Mouse (Mus musculus): ENCODE measurements around the gene Rps6kb1.
"Not testable (repeated sequence)": the region's sequence is repeated elsewhere in the genome, so short reads cannot be mapped to it uniquely, and the experiment has no call there.

Rps6kb1 gene

DNA sequence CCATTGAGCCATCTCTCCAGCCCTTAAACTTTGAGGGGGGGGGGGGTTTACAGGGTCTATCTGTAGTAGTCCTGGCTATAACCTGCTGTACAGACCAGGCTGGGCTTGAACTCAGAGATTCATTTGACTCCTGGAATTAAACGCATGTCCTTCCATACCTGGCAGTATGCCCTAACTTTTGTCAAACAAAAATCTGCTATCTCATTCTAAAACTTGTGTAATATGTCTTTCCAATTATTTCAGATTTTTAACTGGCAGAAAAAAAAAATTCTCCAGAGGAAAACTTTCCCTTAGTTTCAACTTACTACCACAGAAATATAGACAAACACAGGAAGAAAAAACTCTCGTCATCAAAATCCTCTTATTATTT lies 4.1 kb downstream of the Rps6kb1 start:
- DNase-seq (ENCODE audit: low spot score in 2 of 2): no peak

DNA sequence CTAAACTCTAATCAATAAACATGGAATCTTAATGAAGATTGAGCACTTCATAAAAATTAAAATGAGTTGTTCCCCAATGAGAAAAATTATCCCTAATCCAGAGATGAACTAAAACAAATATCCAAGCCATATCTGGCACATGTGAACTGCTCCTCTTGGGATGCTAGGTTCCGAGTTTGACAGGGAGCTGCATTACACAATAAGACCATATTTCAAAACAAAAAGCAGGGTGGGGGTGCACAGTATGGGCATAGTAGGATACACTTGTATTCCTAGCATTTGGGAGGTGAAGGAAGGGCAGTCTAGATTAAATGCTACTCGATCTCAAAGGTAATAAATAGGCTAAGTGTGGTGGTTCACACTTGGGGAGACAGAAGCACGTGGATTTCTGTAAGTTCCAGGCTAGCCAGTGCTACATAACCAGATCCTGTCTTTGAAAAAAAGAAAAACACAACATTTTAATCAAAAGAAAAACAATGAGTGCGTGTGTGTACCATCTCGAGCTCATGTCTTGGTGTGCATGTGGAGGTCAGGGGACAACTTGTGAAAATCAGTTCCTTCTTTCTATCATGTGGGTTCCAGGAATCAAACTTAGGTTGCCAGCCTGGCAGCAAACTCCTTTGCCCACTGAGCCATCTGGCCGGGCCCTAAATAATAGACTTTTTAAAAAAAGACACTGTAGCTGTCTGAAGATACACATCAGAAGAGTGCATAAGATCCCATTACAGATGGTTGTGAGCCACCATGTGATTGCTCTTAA lies 4.7 kb downstream of the Rps6kb1 start:
- DNase-seq (ENCODE audit: low spot score in 2 of 2): no peak

DNA sequence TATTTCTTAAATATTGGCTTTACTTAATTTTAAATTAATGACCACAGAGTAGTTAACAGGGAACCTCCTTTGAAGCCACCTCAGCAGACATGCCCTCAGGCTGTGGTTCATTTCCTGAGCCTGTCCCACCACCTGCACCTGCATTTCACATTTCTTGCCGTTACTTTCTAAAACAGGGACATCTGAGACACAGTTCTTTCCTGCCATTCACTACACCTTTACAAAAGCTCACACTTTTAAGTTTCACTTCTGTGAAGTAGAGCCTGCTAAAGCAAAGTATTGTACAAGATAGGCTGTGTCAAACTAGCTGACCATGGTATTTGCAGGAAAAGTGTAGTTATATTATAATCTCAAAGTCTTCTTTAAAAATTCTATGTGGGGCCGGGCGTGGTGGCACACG lies 5.8 kb downstream of the Rps6kb1 start:
- no peak for DNase-seq (ENCODE audit: low spot score in 2 of 2)

DNA sequence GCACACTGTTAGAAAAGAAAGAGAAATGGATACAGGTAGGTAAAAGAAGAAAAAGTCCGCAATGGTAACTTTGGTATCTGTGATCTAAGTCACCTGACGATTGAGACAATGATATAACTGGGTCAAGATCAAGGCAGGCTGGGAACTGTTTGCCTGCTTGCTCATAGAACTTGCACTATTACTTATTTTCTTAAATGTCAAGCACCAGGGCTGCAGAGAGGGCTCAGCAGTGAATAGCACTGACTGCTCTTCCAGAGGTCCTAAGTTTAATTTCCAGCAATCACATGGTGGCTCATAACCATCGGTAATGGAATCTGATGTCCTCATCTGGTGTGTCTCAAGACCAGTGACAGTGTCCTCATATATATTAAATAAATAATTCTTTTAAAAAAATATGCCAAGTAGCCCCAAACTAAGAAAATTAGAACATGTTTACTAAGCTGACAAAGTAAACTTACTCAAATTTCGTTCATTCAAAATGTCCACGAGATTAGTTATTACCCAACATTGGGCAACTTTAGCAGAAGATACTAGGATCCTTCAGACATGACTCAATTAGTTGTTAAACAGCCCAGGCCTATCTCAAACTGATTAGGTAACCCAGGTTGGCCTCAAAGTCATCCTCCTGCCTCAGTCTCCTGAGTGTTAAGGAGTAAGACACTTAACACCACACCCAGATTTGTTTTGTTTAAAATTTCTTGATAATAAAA lies 10.2 kb downstream of the Rps6kb1 start:
- no peak for DNase-seq (ENCODE audit: low spot score in 2 of 2)

DNA sequence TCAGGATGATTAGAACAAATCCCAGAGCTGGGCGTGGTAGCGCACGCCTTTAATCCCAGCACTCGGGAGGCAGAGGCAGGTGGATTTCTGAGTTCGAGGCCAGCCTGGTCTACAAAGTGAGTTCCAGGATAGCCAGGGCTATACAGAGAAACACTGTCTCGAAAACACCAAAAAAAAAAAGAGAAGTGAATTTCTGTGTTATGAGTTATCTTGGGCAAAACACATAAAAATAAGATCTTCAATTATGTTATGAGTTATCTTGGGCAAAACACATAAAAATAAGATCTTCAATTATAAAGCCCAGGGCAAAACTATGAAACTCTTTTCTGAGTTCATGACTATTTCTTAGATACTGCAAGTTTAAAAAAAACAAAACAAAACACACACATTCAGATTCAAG lies 11.3 kb downstream of the Rps6kb1 start:
- DNase-seq (ENCODE audit: low spot score in 2 of 2): not testable (repeated sequence)

DNA sequence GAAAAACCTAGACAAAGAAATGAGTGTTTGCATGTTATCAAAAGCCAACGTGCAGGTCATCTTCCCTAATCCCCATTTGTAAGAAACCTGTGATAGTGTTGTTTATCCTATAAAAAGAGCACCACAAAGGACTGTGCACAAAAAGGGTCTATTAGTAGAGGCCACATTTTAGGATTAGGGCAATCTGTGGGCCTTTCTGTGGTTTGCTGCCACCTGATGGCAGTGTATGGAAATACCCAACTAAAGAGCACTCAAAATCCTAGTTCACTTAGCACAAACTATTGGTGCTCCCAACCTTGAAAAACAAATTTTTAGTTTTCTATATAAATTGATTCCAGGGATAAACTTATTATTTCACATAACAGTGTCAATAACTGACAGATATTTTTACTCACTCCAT lies 11.8 kb downstream of the Rps6kb1 start:
- DNase-seq (ENCODE audit: low spot score in 2 of 2): no peak

DNA sequence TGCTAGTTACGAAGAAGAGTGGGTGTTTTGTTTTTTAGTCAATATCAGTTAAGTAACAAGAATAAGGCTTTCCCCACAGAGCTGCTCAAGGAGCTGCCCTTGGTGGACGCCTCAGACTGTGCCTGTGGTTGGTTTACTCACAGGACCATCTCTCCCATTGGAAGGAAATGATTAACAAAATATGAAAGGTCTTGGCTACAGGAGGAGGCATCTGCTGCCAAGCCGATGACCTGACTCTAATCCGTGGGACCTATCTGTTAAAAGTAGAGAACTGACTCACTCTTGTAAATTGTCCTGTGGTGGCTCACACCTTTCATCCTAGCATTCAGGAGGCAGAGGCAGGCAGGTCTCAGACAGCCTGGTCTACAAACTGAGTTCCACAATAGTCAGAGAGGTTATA lies 17.1 kb downstream of the Rps6kb1 start:
- no peak for DNase-seq (ENCODE audit: low spot score in 2 of 2)

DNA sequence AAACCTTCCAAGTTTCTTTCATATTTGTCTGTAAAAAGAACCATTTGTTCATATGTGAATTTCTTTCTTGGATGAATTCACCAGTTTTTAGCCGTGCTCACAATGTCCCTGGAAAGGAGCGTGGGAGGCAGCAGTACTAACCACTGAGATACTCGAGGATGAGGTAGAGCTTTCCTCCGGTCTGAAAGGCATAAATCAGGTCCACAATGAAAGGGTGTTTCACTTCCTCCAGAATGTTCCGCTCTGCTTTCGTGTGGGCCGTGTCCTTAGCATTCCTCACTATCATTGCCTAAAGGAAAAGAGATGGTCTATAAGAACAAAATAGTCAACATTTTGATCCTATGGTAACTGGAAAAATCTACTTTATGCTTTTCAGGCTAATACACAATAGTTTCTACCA lies 24.9 kb downstream of the Rps6kb1 start:
- DNase-seq (ENCODE audit: low spot score in 2 of 2): no peak

DNA sequence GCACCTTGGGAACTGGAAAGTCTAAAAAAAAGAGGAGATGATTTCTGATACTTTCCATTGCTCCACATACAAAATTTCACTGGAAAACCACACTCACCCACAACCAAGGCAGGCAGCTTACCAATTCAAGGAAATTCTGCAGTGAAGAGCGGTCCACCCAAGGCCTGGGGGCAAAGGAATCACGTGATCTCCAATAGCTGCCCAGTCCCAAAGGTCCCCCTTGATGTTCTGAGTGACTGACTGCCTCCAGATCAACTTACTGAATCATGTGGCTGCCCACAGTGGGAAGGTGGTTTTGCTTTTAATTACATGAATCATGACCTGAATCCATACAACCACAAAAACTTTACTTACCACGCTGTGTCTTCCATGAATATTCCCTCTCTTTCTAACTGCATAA lies 27.4 kb downstream of the Rps6kb1 start:
- no peak for DNase-seq (ENCODE audit: low spot score in 2 of 2)

DNA sequence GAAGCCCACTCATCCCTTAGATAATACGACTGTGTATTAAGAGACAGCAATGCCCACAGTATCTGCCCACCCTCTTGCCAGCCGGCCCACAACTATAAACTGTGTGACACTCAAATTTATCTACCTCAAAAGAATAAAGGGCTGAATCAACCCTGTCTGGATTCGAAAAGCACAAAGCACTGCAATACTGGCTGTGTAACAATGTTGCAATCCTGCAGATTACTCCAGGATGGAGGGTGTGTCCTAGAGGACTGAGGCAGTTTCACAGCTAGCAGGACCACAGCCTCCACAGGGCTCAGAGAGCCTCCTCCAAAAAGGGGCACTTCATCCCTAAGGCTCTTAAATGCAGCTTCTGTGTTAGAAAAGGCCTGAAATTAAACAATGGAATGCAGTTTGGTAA lies 28.0 kb downstream of the Rps6kb1 start:
- no peak for DNase-seq (ENCODE audit: low spot score in 2 of 2)

DNA sequence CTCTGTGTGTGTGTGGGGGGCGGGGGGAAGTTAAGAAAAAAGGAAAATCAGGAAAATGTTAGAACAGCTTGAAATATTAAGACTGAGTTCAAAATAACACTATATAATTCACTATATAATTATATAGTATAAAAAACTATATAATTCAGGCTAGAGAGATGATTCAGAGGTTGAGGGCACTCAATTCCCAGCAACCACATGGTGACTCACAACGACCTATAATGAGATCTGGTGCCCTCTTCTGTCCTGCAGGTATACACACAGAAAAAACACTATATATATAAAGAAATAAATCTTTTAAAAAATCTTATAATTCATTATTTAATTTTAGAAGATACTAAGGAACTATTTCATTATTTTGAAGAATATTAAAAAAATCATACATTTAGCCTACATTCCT lies 36.6 kb downstream of the Rps6kb1 start:
- DNase-seq (ENCODE audit: low spot score in 2 of 2): no peak

DNA sequence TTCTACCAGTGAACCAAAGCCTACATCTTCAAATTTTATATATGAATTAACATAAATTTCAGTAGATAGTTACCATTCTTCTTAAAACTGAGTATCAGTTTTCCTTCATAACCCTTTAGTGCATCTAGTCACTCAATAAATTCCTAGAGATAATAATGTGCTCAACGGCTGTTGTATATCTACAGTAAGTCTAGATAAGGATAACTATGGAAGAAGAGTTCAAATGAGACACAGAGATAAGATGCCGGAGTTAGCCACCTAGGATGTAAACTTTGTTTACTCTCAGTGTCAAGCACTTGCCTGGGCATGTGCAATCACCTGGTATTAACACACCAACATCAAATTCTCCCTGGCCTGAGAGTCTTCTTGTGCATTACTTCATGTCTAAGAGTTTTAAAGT lies 37.3 kb downstream of the Rps6kb1 start:
- DNase-seq (ENCODE audit: low spot score in 2 of 2): no peak

DNA sequence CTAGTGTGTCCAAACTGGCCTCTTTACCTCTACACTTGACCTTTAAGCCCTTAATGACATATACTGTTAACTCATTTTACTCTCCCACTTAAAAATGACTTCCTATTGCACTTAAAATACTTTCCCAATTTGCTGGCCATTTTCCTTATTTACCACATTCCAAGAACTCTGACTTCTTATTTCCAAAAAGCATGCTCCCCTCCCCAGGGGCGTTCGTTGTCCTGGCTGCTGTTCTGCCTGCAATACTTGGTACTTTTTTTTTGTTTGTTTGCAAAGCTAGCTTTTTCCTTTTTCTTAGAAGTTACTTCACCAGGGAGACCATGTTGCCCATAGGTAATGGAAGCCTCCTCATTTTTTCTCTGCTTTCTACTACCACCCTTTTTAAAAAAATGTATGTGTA lies 41.5 kb downstream of the Rps6kb1 start:
- no peak for DNase-seq (ENCODE audit: low spot score in 2 of 2)

DNA sequence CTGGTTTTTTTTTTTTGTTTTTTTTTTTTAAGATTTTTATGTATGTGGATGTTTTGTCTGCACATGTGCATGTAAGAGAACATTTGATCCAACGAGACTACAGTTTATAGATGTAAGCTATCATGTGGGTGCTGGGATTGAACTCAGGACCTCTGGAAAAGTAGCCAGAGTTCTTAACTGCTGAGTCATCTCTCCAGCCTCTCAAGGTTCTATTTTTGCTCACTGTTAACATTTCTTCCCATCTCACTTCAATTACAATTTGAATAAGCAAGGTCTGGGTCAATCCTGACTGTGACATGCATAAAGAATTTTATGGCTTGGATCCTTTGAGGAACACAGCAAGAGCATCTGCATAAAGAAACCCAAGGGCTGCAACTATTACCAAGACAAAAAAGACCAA lies 43.8 kb downstream of the Rps6kb1 start:
- DNase-seq (ENCODE audit: low spot score in 2 of 2): no peak

DNA sequence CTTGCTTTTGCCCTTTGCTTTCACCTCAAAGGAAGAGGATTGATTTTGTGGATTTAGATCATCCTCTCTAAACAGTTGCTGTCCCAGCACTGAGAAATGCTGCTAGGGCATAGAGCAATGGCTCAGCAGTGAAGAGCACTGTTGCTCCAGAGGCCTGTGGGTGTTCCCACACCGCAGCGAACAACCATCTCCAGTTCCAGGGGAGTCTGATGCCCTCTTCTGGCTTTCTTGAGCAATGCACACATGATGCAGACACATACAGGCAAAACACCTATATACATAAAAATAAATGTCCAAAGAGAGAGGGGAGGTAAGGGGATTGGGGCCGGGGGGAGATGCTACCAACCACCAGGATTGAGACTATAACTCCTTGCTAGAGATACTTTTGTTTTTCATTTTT lies 46.7 kb downstream of the Rps6kb1 start:
- DNase-seq (ENCODE audit: low spot score in 2 of 2): no peak

DNA sequence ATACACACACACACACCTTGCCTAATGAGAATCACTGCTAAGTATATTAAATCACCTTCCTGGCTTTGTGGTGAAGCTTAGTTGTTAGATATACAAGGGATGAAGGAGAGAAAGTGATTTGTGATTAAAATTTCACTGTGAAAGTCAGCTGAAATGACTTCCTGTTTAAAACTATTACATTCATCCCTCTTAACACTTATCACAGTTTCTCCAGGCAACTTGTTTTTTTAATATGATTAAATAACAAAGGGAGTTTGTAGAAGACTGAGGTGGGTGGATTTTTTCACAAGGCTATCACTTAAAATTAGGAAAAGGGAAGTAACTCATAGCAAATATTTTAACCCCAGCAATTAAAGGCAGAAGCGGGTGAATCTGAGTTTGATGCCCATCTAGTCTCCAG lies 47.2 kb downstream of the Rps6kb1 start:
- no peak for DNase-seq (ENCODE audit: low spot score in 2 of 2)

DNA sequence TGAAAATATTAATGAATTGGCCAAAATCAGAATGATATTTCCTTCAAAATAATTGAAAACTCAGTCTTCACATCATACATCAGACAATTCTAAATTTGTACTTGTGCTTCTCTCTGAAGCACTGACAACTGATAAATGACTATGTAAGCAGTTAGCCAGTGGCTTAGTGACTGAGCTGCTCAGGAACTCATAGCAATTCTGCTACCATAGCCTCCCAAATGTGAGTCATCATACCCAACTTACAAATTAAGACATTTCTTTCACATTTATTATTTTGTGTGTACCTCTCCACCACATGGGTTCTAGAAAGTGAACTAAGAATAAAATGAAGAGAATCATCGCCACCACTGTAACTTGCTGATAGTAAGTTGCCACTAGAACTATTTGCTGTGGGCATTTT lies 53.8 kb downstream of the Rps6kb1 start:
- no peak for DNase-seq (ENCODE audit: low spot score in 2 of 2)

DNA sequence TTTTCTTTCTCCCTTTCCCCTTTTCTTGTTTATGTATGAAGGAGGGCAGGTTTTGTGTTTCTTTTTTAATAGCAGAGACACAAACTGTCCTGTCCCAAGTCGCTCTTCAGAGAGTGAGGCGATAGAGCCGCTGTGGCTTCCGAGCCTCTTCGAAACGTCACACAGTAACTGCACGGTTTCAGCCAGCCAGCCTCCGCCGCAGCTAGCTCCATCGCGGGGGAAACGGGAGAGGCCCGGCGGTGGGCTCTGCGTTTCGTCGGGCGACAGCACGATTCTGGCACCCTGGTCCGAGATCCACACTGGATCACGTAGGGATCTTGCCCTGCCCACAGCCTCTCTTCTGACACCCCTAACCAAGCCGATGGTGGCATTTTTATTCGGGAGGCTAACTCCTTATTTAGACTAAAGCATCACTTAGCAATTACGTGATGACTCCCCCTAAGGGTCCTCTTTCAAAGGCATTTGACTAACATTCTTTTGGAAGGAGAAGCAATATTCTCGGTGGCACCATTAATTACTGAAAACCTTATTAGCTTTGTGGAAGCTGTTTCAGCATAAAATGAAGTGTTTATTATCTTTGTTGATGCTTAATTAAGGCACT lies 59.6 kb downstream of the Rps6kb1 start:
- peak in 1 of 2 experiments; percentile 52 for DNase-seq (ENCODE audit: low spot score in 2 of 2)

DNA sequence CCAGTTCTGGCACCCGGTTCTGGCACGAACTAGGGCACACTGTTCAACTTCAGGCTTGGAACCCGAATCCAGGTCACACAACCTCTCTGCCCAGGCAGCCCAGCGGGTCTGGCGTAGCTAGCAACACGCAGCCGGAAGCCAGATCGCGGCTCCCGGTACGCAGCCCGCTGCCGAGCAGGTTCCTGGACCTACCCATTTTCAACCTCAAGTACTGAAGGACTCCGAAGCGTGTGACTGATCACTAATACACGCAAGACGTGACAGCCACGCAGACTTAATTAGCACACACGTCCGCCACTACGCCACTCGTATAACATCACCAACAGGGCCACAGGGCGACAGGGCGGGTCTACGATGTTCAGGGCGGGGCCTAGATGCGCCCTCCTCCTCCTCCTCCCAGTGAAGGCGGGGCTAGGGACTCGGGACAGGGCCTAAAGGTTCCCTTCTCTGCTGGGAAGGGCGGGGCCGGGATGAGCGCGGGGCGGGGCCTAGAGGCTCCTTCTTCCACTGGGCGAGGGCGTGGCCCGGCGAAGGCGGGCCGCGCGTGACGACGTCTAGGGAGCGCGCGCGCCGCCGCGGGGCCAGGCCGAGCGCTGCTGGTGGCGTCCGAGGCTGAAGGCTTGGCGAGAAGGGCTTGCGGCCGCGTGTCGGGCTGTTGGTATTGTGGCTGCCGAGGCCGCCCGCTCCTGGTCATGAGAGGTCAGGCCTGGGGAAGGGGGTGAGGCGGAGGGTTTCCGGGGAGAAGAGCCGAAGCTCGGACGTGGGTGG lies 60.3 kb downstream of the Rps6kb1 start, which contains the start of gene Rnft1:
Gene Rnft1, plus strand, starts transcription at position 557 of the 768 bp plus-strand sequence.
- peak; percentile 97 for DNase-seq (ENCODE audit: low spot score in 2 of 2)

DNA sequence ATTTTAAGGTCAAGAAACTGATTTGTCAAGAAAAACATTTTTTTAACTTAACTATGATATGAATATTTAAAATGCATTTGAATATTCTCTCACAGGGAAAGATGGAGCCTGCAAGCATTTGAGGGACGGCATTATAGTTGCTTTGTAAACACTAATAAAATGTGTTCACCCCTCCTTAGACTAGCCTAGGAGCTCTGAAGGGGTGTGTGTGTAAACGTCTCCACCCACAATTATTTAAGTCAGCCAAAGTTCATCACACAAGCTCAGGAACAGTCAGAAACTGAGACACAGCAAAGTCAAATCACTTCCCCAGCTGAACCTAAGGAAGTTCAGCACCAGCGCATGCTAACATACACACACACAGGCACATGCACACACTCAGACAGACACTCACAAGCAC lies 71.0 kb downstream of the Rps6kb1 start:
- DNase-seq (ENCODE audit: low spot score in 2 of 2): no peak

DNA sequence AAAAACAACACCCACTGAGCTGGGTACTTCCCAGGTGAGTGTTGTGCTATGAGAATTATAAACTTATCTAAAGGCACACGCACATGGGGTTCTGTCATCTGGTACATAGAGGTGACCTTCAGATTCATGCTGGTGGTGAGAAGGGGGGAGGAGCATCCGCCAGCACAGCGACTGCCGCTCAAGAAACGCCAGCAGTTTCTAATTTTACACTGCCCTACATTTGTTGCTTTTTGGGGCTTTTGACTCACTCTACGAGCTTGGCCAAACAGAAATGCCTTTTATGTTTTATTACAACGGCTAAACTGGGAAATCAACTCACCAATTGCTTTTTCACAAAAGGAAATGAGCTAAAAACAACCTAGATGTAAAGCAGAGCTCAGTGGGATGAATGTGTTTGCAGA lies 71.8 kb downstream of the Rps6kb1 start:
- DNase-seq (ENCODE audit: low spot score in 2 of 2): peak; percentile 25 to 64

DNA sequence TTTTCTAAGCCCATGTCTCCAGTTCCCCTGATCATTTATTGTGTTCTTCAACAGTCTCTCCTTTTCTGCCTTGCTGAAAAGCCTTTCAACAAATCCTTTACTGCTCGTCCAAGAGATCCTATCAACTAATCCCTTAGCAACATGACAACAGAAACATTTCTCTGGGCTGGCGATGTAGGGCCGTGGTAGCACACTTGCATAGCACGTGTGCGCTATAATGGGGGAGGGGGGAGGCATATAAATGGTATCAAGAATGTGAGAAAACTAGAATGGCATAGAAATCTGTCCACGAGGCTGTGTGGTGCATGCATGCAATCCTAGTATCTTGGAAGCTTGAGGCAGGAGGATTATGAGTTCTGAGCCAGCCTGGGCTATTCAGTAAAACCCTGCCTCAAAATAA lies 72.8 kb downstream of the Rps6kb1 start:
- DNase-seq (ENCODE audit: low spot score in 2 of 2): no peak
